ENCODE assay signal across 8 mouse cellular contexts in the genomic region with DNA sequence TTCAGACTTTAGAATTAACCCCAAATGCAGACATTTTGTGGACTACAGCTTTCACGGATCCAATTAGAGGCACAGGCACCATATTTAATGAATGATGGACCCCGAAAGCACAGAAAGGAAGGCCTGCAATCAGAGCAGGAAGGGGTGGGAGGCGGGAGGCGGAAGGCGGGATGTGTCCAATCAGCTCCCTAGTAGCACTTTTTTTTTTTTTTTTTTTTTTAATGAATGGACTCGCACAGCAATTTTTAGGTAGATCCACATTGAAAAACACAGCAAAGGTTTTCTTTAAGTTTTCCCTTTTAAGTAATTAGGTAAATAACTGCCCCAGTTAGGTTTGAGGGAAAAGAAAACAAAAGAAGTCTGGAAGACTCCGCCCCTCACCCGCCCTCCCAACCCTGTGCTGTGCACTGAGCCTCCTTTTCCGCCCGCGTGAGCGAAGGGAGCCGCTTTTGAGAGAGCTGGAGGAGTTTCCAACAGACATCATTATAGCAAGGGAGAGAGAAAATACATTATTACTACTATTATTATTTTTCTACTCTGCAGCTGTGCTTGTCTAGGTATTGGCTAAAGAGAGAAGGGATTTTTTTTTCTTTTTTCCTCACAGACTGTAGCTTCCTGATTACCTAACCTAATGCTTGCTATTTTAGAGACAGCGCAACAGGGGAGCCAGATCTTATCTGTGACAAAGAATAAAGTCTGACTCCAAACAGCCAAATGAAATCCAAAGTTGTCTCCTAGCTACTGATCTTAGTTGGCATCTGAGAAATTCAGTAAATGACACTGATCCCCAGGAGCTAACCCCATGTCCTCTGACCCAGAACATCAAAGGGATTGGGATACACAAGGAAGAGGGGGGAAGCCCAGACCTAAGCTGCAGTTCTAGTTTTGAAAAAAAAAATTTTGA.
A peak's percentile ranks its signal among the peaks of the same experiment; 100 is the strongest.
DNase-seq lines count a peak whose midpoint lies in the region; ATAC-seq and TF ChIP-seq lines count a peak whose summit lies in the region.

No protein-coding gene starts in this region.

- ATAC-seq in embryonic facial prominence, embryonic 12.5 days (ENCODE audit: insufficient number of reproducible peaks, insufficient read depth, low FRiP score, low TSS enrichment) = peak; percentile 75; the same call in 1 of the 2 replicates
- ATAC-seq in hindbrain, embryonic 16.5 days = peak; percentile 91

- H3K4me1 ChIP-seq in embryonic facial prominence, embryonic 12.5 days = no peaks in the 10 kb centered on the region
- peaks cover 4% of the 10 kb centered on the region for H3K4me1 ChIP-seq in hindbrain, embryonic 16.5 days (ENCODE audit: control insufficient read depth, insufficient read depth, low read depth, low read length)

- H3K4me2 ChIP-seq in embryonic facial prominence, embryonic 12.5 days (replicated peaks) = peak overlapping the region; percentile 41
- H3K4me2 ChIP-seq in hindbrain, embryonic 16.5 days (ENCODE audit: low read length) = peak overlapping the region; percentile 57

- intact Hi-C loops in left cerebral cortex, postnatal 14 days (cut with DNase I) = no loop called here

- TF ChIP-seq CTCF in layer of hippocampus, adult 2 months (conservative IDR thresholded peaks at IDR 0.05) = no peak

- DNase-seq in layer of hippocampus, adult 2 months (ENCODE audit: low spot score in 2 of 2) = no peak
- no peak for DNase-seq in layer of hippocampus, adult 8-10 months (ENCODE audit: low spot score in 2 of 2)
- DNase-seq in lung, postnatal 14 days = peak; percentile 2
- DNase-seq in spleen, postnatal 4 days (ENCODE audit: low spot score in 2 of 2) = no peak
- DNase-seq in left cerebral cortex, postnatal 14 days (ENCODE audit: low spot score in 2 of 2) = no peak
- DNase-seq in thymus, adult 18-20 months = no peak

- no peaks in the 10 kb centered on the region for H3K9me3 ChIP-seq in embryonic facial prominence, embryonic 12.5 days
- no peaks in the 10 kb centered on the region for H3K9me3 ChIP-seq in hindbrain, embryonic 16.5 days (ENCODE audit: control insufficient read depth, low read length)

- H3K4me3 ChIP-seq in layer of hippocampus, adult 2 months = peak overlapping the region; percentile 54
- H3K4me3 ChIP-seq in embryonic facial prominence, embryonic 12.5 days = peak overlapping the region; percentile 23
- peak overlapping the region; percentile 32 for H3K4me3 ChIP-seq in hindbrain, embryonic 16.5 days (ENCODE audit: low read length)

- no peaks in the 10 kb centered on the region for H3K36me3 ChIP-seq in embryonic facial prominence, embryonic 12.5 days
- no peaks in the 10 kb centered on the region for H3K36me3 ChIP-seq in hindbrain, embryonic 16.5 days (ENCODE audit: control insufficient read depth, insufficient read depth, low read length)

- peak overlapping the region; percentile 57; the same call in 1 of the 2 replicates for H3K27ac ChIP-seq in layer of hippocampus, adult 2 months
- H3K27ac ChIP-seq in embryonic facial prominence, embryonic 12.5 days = no peak overlapping the region
- H3K27ac ChIP-seq in hindbrain, embryonic 16.5 days (ENCODE audit: low read depth, low read length) = peak overlapping the region; percentile 12; the same call in 1 of the 2 replicates

- 14% methylated on average over 14 of the region's 14 CpGs for WGBS in embryonic facial prominence, embryonic 12.5 days
- WGBS in hindbrain, embryonic 16.5 days = 14% methylated on average over 14 of the region's 14 CpGs

- H3K27me3 ChIP-seq in embryonic facial prominence, embryonic 12.5 days = no peaks in the 10 kb centered on the region
- no peaks in the 10 kb centered on the region for H3K27me3 ChIP-seq in hindbrain, embryonic 16.5 days (replicated peaks; ENCODE audit: control insufficient read depth, insufficient read depth, low read length)

- H3K9ac ChIP-seq in embryonic facial prominence, embryonic 12.5 days = no peak overlapping the region
- H3K9ac ChIP-seq in hindbrain, embryonic 16.5 days (ENCODE audit: low read depth, low read length) = peak overlapping the region; percentile 44; the same call in 1 of the 2 replicates
